Mouse (Mus musculus): ENCODE data around the gene Asic2. TPM values are rescaled to one million over a fixed set of nuclear protein-coding genes. Genes with fewer than 3 reads are reported as not detected.

Gene Asic2
- polyA plus RNA-seq, 1 experiment from 2014 or later = 0.28 TPM

DNA sequence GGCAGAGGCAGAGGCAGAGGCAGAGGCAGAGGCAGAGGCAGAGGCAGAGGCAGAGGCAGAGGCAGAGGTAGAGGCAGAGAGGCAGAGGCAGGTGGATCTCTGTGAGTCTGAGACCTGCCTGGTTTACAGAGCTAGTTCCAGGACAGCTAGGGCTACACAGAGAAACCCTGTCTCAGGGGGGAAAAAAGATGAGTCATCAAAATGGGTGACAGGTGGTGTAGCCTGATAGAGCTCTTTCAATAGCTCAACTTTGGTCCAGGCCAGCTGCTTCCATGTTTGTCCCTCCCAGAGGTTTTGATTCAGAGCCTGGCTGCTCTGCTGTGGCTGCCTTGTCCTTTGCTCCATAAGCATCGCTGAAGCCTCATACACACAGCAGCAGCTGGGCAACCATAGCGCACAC is 1063.7 kb downstream of the Asic2 start:
- ATAC-seq (ENCODE audit: insufficient read depth) (no peak), DNase-seq (no peak)
- no peak overlapping the region for H3K4me2 ChIP-seq
- no peak for TF ChIP-seq CTCF (IDR thresholded peaks at IDR 0.05; ENCODE audit: low read depth)
- H3K9me3 ChIP-seq (ENCODE audit: low read depth, low read length) = no peaks in the 10 kb centered on the region
- H3K27me3 ChIP-seq (ENCODE audit: insufficient read depth, low read length) = no peaks in the 10 kb centered on the region
- no peak overlapping the region for H3K27ac ChIP-seq (ENCODE audit: low read depth)
- H3K4me3 ChIP-seq (ENCODE audit: low read depth, low read length) = no peak overlapping the region
- H3K9ac ChIP-seq = no peak overlapping the region
- no peaks in the 10 kb centered on the region for H3K36me3 ChIP-seq (ENCODE audit: insufficient read depth)
- 68% methylated on average over 2 of the region's 2 CpGs for WGBS
- H3K4me1 ChIP-seq (ENCODE audit: insufficient read depth) = no peaks in the 10 kb centered on the region; the same call in 1 of the 2 replicates

- H3K27me3 ChIP-seq (ENCODE audit: insufficient read depth, low read length) = no peaks in the 10 kb centered on the region
- H3K4me1 ChIP-seq (ENCODE audit: insufficient read depth) = no peaks in the 10 kb centered on the region; the same call in 1 of the 2 replicates
- no peak overlapping the region for H3K9ac ChIP-seq
- TF ChIP-seq CTCF (IDR thresholded peaks at IDR 0.05; ENCODE audit: low read depth) = no peak
- no peak overlapping the region for H3K4me3 ChIP-seq (ENCODE audit: low read depth, low read length)
- H3K9me3 ChIP-seq (ENCODE audit: low read depth, low read length) = no peaks in the 10 kb centered on the region
- no peaks in the 10 kb centered on the region for H3K36me3 ChIP-seq (ENCODE audit: insufficient read depth)
- no peak overlapping the region for H3K27ac ChIP-seq (ENCODE audit: low read depth)
- 88% methylated on average over 10 of the region's 10 CpGs for WGBS
- H3K4me2 ChIP-seq = no peak overlapping the region
- DNase-seq = no peak
- ATAC-seq (ENCODE audit: insufficient read depth) = no peak
Observed at GRCm38 (mm10) chr11:80903426-80903825, 1064.8 kb downstream of the Asic2 start.

- Histone ChIP-seq H3K9ac (no peak overlapping the region), H3K4me3 (ENCODE audit: low read depth, low read length) (no peak overlapping the region), H3K27me3 (ENCODE audit: insufficient read depth, low read length) (no peaks in the 10 kb centered on the region), H3K9me3 (ENCODE audit: low read depth, low read length) (no peaks in the 10 kb centered on the region), H3K4me2 (no peak overlapping the region), H3K27ac (ENCODE audit: low read depth) (no peak overlapping the region), H3K36me3 (ENCODE audit: insufficient read depth) (no peaks in the 10 kb centered on the region), H3K4me1 (ENCODE audit: insufficient read depth) (no peaks in the 10 kb centered on the region; the same call in 1 of the 2 replicates)
- DNase-seq (no peak), ATAC-seq (ENCODE audit: insufficient read depth) (no peak)
- TF ChIP-seq CTCF (IDR thresholded peaks at IDR 0.05; ENCODE audit: low read depth) = no peak
- 61% methylated on average over 7 of the region's 7 CpGs for WGBS
Observed at GRCm38 (mm10) chr11:80902664-80903063, 1065.6 kb downstream of the Asic2 start.

DNA sequence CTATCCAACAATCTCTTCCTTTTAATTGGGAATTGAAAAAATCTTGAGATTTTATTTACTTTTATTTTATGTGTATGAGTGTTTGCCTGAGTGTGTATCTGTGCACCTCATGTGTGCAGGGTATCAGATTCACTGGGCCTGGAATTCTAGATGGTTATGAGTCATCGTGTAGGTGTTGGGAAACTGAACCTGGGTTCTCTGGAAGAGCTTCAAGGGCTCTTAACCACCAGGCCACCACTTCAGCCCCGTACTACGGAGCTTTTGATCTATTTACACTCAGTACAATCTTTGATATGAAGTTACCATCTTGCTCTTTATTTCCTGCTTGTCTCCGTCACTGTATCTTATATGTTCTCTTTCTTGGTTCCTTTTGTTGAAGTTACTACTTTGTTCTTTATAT is 1067.7 kb downstream of the Asic2 start:
- no peak overlapping the region for H3K4me3 ChIP-seq (ENCODE audit: low read depth, low read length)
- H3K9ac ChIP-seq = no peak overlapping the region
- ATAC-seq (ENCODE audit: insufficient read depth) = no peak
- H3K9me3 ChIP-seq (ENCODE audit: low read depth, low read length) = no peaks in the 10 kb centered on the region
- no peak for TF ChIP-seq CTCF (IDR thresholded peaks at IDR 0.05; ENCODE audit: low read depth)
- H3K4me2 ChIP-seq = no peak overlapping the region
- H3K27me3 ChIP-seq (ENCODE audit: insufficient read depth, low read length) = no peaks in the 10 kb centered on the region
- DNase-seq = peak; percentile 33
- WGBS = 59% methylated on average over 4 of the region's 4 CpGs
- H3K27ac ChIP-seq (ENCODE audit: low read depth) = no peak overlapping the region
- H3K36me3 ChIP-seq (ENCODE audit: insufficient read depth) = no peaks in the 10 kb centered on the region
- H3K4me1 ChIP-seq (ENCODE audit: insufficient read depth) = no peaks in the 10 kb centered on the region; the same call in 1 of the 2 replicates

DNA sequence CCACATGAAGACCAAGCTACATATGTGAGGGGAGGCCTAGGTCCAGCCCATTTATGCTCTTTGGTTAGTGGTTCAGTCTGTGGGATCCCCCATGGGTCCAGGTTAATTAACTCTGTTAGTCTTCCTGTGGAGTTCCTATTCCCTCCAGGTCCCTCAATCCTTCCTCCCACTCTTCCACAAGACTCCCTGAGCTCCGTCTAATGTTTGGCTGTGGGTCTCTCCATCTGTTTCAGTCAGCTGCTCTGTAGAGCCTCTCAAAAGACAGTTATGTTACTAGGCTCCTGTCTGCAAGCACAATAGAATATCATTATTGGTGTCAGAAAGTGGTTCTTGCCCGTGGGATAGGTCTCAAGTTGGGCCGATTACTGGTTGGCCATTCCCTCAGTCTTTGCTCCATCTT is 1072.4 kb downstream of the Asic2 start:
- ATAC-seq (ENCODE audit: insufficient read depth) (no peak), DNase-seq (no peak)
- 80% methylated on average over 3 of the region's 3 CpGs for WGBS
- no peak overlapping the region for H3K4me2 ChIP-seq
- H3K4me3 ChIP-seq (ENCODE audit: low read depth, low read length) = no peak overlapping the region
- TF ChIP-seq CTCF (IDR thresholded peaks at IDR 0.05; ENCODE audit: low read depth) = no peak
- H3K27ac ChIP-seq (ENCODE audit: low read depth) = no peak overlapping the region
- no peaks in the 10 kb centered on the region for H3K36me3 ChIP-seq (ENCODE audit: insufficient read depth)
- H3K27me3 ChIP-seq (ENCODE audit: insufficient read depth, low read length) = no peaks in the 10 kb centered on the region
- H3K4me1 ChIP-seq (ENCODE audit: insufficient read depth) = no peaks in the 10 kb centered on the region
- no peak overlapping the region for H3K9ac ChIP-seq
- H3K9me3 ChIP-seq (ENCODE audit: low read depth, low read length) = no peaks in the 10 kb centered on the region

DNA sequence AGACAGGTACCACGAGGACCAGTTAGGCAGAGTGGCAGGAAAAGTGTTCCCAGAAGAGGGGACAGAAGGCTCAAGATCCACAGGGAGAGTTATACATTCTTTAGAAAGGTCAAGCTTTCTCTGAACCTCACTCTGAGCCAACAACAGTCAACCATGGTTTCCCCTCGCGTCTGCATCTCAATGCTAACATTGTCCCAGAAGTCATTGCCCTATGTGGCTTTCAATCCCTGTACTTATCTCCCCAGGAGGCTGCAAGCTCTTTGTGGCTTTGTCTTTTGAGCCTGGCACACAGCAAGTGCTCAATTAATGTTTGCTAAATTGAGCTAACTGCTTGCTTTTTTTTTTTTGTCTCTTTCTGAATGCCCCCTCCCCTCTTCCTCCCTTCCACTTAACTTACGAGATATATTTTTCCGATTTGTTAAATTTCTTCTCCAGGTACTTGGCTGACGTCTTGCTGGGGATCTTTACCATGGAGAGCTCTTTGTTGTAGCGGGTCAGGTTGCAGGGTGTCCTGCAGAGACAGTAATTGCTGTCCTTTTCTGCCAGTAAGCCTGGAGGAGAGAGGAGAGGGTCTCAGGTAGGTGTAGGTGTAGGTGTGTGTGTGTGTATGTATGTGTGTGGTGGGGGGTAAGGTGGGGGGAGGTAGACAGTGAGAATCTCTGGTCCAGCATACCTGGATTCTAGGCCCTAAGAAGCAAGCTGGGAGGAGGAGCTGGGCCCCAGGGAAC is 1078.8 kb downstream of the Asic2 start:
- no peak overlapping the region for H3K9ac ChIP-seq
- H3K4me3 ChIP-seq (ENCODE audit: low read depth, low read length) = no peak overlapping the region
- WGBS = 18% methylated on average over 7 of the region's 7 CpGs
- no peaks in the 10 kb centered on the region for H3K36me3 ChIP-seq (ENCODE audit: insufficient read depth)
- no peaks in the 10 kb centered on the region for H3K9me3 ChIP-seq (ENCODE audit: low read depth, low read length)
- no peak overlapping the region for H3K4me2 ChIP-seq
- no peak for TF ChIP-seq CTCF (IDR thresholded peaks at IDR 0.05; ENCODE audit: low read depth)
- no peaks in the 10 kb centered on the region for H3K27me3 ChIP-seq (ENCODE audit: insufficient read depth, low read length)
- no peak for ATAC-seq (ENCODE audit: insufficient read depth)
- no peak for DNase-seq
- no peaks in the 10 kb centered on the region for H3K4me1 ChIP-seq (ENCODE audit: insufficient read depth)
- no peak overlapping the region for H3K27ac ChIP-seq (ENCODE audit: low read depth)

DNA sequence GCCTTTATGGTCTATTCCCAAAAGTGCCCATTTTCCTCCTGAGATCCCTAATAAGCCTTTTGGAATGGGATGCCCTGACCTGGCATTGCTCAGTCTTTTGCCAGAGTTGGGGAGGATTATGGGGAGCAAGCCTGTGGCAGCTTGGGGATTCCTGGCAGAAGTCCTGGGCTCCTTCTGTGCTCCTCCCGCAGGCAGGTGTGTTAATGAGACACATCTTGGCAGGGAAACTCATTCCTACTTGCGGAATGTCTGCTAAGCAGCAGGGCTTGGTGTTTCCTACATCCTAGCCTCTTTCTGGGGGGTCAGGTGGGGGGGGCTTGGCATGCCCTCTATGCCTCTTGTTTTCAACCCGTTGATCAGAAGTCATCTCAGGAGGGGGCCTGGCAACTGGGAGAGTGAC is 1081.2 kb downstream of the Asic2 start:
- Histone ChIP-seq H3K36me3 (ENCODE audit: insufficient read depth) (no peaks in the 10 kb centered on the region), H3K4me1 (ENCODE audit: insufficient read depth) (no peaks in the 10 kb centered on the region), H3K9me3 (ENCODE audit: low read depth, low read length) (no peaks in the 10 kb centered on the region), H3K9ac (no peak overlapping the region), H3K27ac (ENCODE audit: low read depth) (no peak overlapping the region), H3K4me3 (ENCODE audit: low read depth, low read length) (no peak overlapping the region), H3K4me2 (no peak overlapping the region), H3K27me3 (ENCODE audit: insufficient read depth, low read length) (no peaks in the 10 kb centered on the region)
- ATAC-seq (ENCODE audit: insufficient read depth) (no peak), DNase-seq (no peak)
- WGBS = 63% methylated on average over 3 of the region's 3 CpGs
- no peak for TF ChIP-seq CTCF (IDR thresholded peaks at IDR 0.05; ENCODE audit: low read depth)
